Mouse (Mus musculus) myocyte (in vitro differentiated cells): ENCODE measurements at regions not wholly inside any gene's neighbourhood (a gene's known extent, or its start where the extent isn't known, plus 50 kb on each side); places are given as distances from the start of the nearest gene placed in this dataset.

Source experiments
- CEBPB ChIP-seq: IDR thresholded peaks from 2 replicates; pipeline ENCODE4 v1.6.1; 2011; ENCODE audit warnings: mild to moderate bottlenecking, moderate library complexity; ENCODE audit not compliant: poor library complexity, insufficient read depth, severe bottlenecking
- E2F4 ChIP-seq: IDR thresholded peaks from one replicate; pipeline ENCODE4 v1.6.1; 2011; ENCODE audit warnings: mild to moderate bottlenecking, control low read depth, moderate library complexity; ENCODE audit not compliant: insufficient read depth
- MAX ChIP-seq: IDR thresholded peaks from one replicate; pipeline ENCODE4 v1.6.1; 2011; ENCODE audit warnings: low read depth, mild to moderate bottlenecking, control low read depth
- MYOD1 ChIP-seq, 3 experiments: IDR thresholded peaks; one replicate each; pipeline ENCODE4 v1.6.1; 2011; ENCODE audit warnings: control low read depth in 2 of 3, low read depth in 2 of 3, mild to moderate bottlenecking in 2 of 3, moderate library complexity in 1 of 3; ENCODE audit not compliant: insufficient read length in 2 of 3, control insufficient read depth in 1 of 3
- MYOG ChIP-seq, 3 experiments: IDR thresholded peaks; one replicate each; pipeline ENCODE4 v1.6.1; 2011; ENCODE audit warnings: control low read depth in 2 of 3, low read depth in 2 of 3, mild to moderate bottlenecking in 2 of 3; ENCODE audit not compliant: insufficient read length in 2 of 3, control insufficient read depth in 1 of 3, insufficient read depth in 1 of 3
- POLR2A ChIP-seq: IDR thresholded peaks from one replicate; pipeline ENCODE4 v1.6.1; 2011; ENCODE audit warnings: low read depth, mild to moderate bottlenecking, control low read depth, moderate library complexity; ENCODE audit not compliant: insufficient read length
- POLR2AphosphoS2 ChIP-seq: IDR thresholded peaks from one replicate; pipeline ENCODE4 v1.6.1; 2011; ENCODE audit warnings: low read depth, control low read depth; ENCODE audit not compliant: insufficient read length
- REST ChIP-seq: IDR thresholded peaks from one replicate; pipeline ENCODE4 v1.6.1; 2011; ENCODE audit warnings: mild to moderate bottlenecking, control low read depth, moderate library complexity; ENCODE audit not compliant: insufficient read depth, insufficient read length
- SRF ChIP-seq: IDR thresholded peaks from one replicate; pipeline ENCODE4 v1.6.1; 2011; ENCODE audit warnings: low read depth; ENCODE audit not compliant: control insufficient read depth, insufficient read length
- TCF12 ChIP-seq: IDR thresholded peaks from one replicate; pipeline ENCODE4 v1.6.1; 2011; ENCODE audit warnings: mild to moderate bottlenecking, control low read depth; ENCODE audit not compliant: poor library complexity, insufficient read depth, severe bottlenecking
- TCF3 ChIP-seq: IDR thresholded peaks from one replicate; pipeline ENCODE4 v1.6.1; 2011; ENCODE audit warnings: low read depth, control low read depth; ENCODE audit not compliant: insufficient read length
- USF1 ChIP-seq: IDR thresholded peaks from one replicate; pipeline ENCODE4 v1.6.1; 2011; ENCODE audit warnings: low read depth, mild to moderate bottlenecking, control low read depth, moderate library complexity

DNA sequence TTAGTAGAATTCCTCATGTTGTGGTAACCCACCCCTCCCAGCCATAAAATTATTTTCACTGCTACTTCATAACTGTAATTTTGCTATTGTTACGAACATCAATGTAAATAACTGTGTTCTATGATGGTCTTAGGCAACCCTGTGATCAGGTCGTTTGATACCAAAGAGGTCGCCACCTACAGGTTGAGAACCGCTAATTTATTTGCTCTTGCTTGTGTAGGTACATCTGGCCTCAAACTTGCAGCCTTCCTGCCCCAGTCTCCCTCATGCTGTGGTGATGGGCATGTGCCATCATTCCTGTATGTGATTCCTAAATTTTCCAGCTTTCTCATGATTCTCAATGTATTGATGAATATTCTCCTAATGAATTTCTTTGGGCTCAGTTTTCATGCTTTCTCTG lies 282.4 kb downstream of the Stim2 start:
- TF ChIP-seq E2F4 (no peak), MAX (no peak), POLR2A (no peak), USF1 (no peak), CEBPB (no peak), MYOG (IDR thresholded peaks at IDR 0.05; ENCODE audit: control insufficient read depth in 1 of 3, insufficient read depth in 1 of 3, insufficient read length in 2 of 3, low read depth in 2 of 3) (no peak), POLR2AphosphoS2 (no peak), MYOD1 (IDR thresholded peaks at IDR 0.05; ENCODE audit: control insufficient read depth in 1 of 3, insufficient read length in 2 of 3, low read depth in 2 of 3) (no peak), TCF12 (no peak), TCF3 (no peak), SRF (no peak), REST (no peak)
